Mouse (Mus musculus) midbrain, postnatal 0 days (tissue): ENCODE measurements at regions not wholly inside any gene's neighbourhood (a gene's known extent, or its start where the extent isn't known, plus 50 kb on each side); places are given as distances from the start of the nearest gene placed in this dataset.

ENCODE experiments used
- ATAC-seq: fragments of 200-750 bp; cut with Nextera tagmentation; 2 replicates; pipeline ENCODE4 v1.8.0; 2017; ENCODE audit warnings: moderate number of reproducible peaks, mild to moderate bottlenecking, moderate TSS enrichment, moderate library complexity; ENCODE audit not compliant: low FRiP score
- DNase-seq: peaks from one replicate; pipeline ENCODE4 v3.0.0-alpha.2; 2015; ENCODE audit warnings: low spot score
- H3K27ac ChIP-seq: fragments of 300-500 bp; sonication (generic); 2 replicates; pipeline ENCODE4 v1.5.1; 2014; ENCODE audit warnings: low read depth, mild to moderate bottlenecking, low read length, mixed read lengths
- H3K27me3 ChIP-seq: fragments of 300-500 bp; sonication (generic); 2 replicates; pipeline ENCODE4 v1.6.1; 2014; ENCODE audit warnings: low read length, control low read depth, mixed read lengths; ENCODE audit not compliant: insufficient read depth
- H3K36me3 ChIP-seq: fragments of 300-500 bp; sonication (generic); 2 replicates; pipeline ENCODE4 v1.6.1; 2014; ENCODE audit warnings: low read length, control low read depth, mixed read lengths; ENCODE audit not compliant: insufficient read depth
- H3K4me1 ChIP-seq: fragments of 300-500 bp; sonication (generic); 2 replicates; pipeline ENCODE4 v1.6.1; 2014; ENCODE audit warnings: mild to moderate bottlenecking, control low read depth, antibody characterized with exemption, low read length, mixed read lengths; ENCODE audit not compliant: insufficient read depth
- H3K4me2 ChIP-seq: fragments of 300-500 bp; sonication (generic); 2 replicates; pipeline ENCODE4 v1.6.1; 2014; ENCODE audit warnings: low read depth, mild to moderate bottlenecking, low read length, mixed read lengths; ENCODE audit not compliant: poor library complexity, severe bottlenecking
- H3K4me3 ChIP-seq: fragments of 300-500 bp; sonication (generic); 2 replicates; pipeline ENCODE4 v1.5.1; 2014; ENCODE audit warnings: low read depth, mild to moderate bottlenecking, low read length, moderate library complexity
- H3K9ac ChIP-seq: fragments of 300-500 bp; sonication (generic); replicated peaks from 2 replicates; pipeline ENCODE4 v1.6.1; 2014; ENCODE audit warnings: mild to moderate bottlenecking, low read length, moderate library complexity, mixed read lengths; ENCODE audit not compliant: poor library complexity, severe bottlenecking
- H3K9me3 ChIP-seq: fragments of 300-500 bp; sonication (generic); 2 replicates; pipeline ENCODE4 v1.6.1; 2016; ENCODE audit warnings: low read length, control low read depth
- CTCF ChIP-seq: IDR thresholded peaks from 2 replicates; pipeline ENCODE4 v1.5.1; 2016; ENCODE audit warnings: antibody characterized with exemption, mild to moderate bottlenecking
- WGBS: fragments of 180-500 bp; shearing (Covaris S2); extraction: QIAGEN DNeasy Blood & Tissue Kit; methylation state at CpG from one replicate; pipeline ENCODE4 v1.1.7; 2014; 5-methylcytosine and 5-hydroxymethylcytosine counted together

DNA sequence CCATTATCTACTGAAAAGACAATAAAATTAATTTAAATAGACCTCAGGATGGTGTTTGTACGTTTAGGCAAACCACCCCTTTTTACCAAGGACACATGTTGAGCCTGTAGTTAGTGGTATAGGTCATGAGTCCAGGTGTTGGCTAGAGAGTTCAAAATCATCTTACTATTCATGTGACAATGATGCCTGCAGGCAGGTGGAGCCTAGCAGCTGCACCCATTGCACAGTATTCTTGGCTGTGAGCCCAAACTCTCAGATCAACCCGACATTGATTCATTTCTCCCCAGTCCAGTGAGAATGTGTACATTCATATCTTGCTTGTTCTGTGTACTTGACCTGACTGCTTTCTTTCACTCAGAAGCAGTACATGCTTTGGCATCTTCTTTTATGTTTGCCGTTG is 1677.4 kb upstream of the Gm7489 start:
- WGBS, result 72% methylated on average over 3 of the region's 3 CpGs
- Histone ChIP-seq H3K36me3 (no peaks in the 10 kb centered on the region), H3K9me3 (no peaks in the 10 kb centered on the region), H3K4me3 (no peak overlapping the region), H3K27me3 (no peaks in the 10 kb centered on the region), H3K9ac (no peak overlapping the region), H3K4me2 (no peak overlapping the region), H3K4me1 (no peaks in the 10 kb centered on the region), H3K27ac (no peak overlapping the region)
- ATAC-seq (no peak), DNase-seq (peak; percentile 4)
- no peak for TF ChIP-seq CTCF

DNA sequence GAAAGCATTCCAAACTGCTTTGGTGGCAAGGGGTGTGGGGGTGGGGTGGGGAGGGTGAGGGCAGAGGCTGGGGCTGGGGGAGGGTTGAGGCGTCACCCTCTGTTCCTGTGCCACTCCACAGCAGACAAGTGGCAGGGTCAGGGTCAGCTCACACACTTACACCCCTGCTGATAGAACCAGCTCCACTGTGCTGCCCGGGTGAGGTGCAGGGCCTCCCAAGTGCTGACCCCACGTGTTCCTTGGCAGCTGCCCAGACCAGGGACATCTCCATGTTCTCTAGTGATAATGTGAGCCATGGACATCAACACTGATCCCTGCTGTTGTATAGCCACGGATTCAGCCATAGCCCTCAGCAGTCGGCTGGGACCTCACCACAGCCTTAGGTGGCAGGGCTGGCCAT is 1652.3 kb upstream of the Gm7489 start:
- no peak overlapping the region for H3K27ac ChIP-seq
- no peaks in the 10 kb centered on the region for H3K9me3 ChIP-seq
- no peak for ATAC-seq
- DNase-seq, result no peak
- H3K9ac ChIP-seq, result no peak overlapping the region
- H3K4me1 ChIP-seq, result no peaks in the 10 kb centered on the region
- H3K27me3 ChIP-seq, result no peaks in the 10 kb centered on the region
- H3K36me3 ChIP-seq, result no peaks in the 10 kb centered on the region
- H3K4me3 ChIP-seq, result no peak overlapping the region
- 89% methylated on average over 5 of the region's 5 CpGs for WGBS
- no peak overlapping the region for H3K4me2 ChIP-seq
- TF ChIP-seq CTCF, result no peak

DNA sequence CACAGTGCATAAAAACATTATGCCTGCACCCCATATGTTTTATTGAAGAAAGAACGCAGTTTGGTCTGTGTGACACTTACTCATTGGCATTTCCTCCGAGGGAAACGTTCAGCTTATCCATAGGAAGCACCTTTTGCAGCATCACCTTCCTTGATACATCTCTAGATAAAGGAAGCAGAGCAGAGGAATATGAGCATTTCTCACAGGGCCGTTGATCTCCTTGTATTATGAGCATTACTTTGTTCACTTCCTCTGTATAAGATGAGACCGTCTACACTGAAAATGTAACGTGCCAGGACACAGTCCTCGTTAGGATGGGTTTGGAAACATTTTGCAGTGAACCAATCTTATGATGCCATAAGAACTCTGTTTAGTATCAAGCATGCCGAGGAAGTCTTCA is 1648.5 kb upstream of the Gm7489 start:
- no peak for DNase-seq
- Histone ChIP-seq H3K9me3 (no peaks in the 10 kb centered on the region), H3K4me1 (no peaks in the 10 kb centered on the region), H3K4me3 (no peak overlapping the region), H3K27me3 (no peaks in the 10 kb centered on the region), H3K9ac (no peak overlapping the region), H3K27ac (no peak overlapping the region), H3K4me2 (no peak overlapping the region), H3K36me3 (no peaks in the 10 kb centered on the region)
- no peak for ATAC-seq
- TF ChIP-seq CTCF, result no peak
- WGBS, result 73% methylated on average over 8 of the region's 8 CpGs

DNA sequence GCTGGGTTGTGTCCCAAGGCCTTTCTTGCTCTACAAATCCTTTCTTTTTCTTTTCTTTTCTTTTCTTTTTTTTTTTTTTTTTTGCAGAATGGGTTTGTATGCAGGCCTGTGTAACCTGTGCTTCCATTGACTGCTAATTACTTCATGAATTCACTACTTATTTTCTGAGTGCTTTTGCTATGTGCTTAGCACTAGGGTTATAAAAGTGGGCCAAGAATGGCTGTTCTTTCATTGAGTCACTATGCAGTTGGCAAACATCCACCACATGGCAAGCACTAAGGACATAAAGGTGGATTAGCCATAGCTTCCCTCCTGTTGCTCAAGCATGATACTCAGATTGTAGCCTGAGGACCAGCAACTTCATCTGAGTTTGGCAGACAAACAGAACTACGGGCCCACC is 1641.8 kb upstream of the Gm7489 start:
- Histone ChIP-seq H3K9ac (no peak overlapping the region), H3K27ac (no peak overlapping the region), H3K4me2 (no peak overlapping the region), H3K4me3 (no peak overlapping the region), H3K27me3 (no peaks in the 10 kb centered on the region), H3K9me3 (no peaks in the 10 kb centered on the region), H3K36me3 (no peaks in the 10 kb centered on the region), H3K4me1 (no peaks in the 10 kb centered on the region)
- ATAC-seq (no peak), DNase-seq (no peak)
- no peak for TF ChIP-seq CTCF
- WGBS, result 63% methylated on average over 1 of the region's 1 CpGs
